Mouse (Mus musculus) gastrocnemius, postnatal 25 days (tissue): Measurements from ENCODE around the gene Ift88. TPM values are rescaled to one million over a fixed set of nuclear protein-coding genes. Genes with fewer than 3 reads are reported as not detected.
"Not testable (repeated sequence)": the region's sequence is repeated elsewhere in the genome, so short reads cannot be mapped to it uniquely, and the experiment has no call there.

Experiments used
- DNase-seq: peaks from one replicate; pipeline ENCODE4 v3.0.0; 2022
- total RNA-seq, 2 experiments: library from RNA; stranded (reverse); gene quantifications; 1 replicate in 1 of 2; 2 replicates in 1 of 2; pipeline ENCODE4 v1.2.3; 2021

Ift88 gene
- total RNA-seq, 2 experiments from 2014 or later = 2.5 to 2.8 TPM

GRCm38 (mm10) chr14:57452516-57452915 is 28.7 kb downstream of the Ift88 start:
- no peak for DNase-seq

GRCm38 (mm10) chr14:57459883-57460282 is 36.0 kb downstream of the Ift88 start:
- no peak for DNase-seq

GRCm38 (mm10) chr14:57460326-57460725 is 36.5 kb downstream of the Ift88 start:
- not testable (repeated sequence) for DNase-seq

- DNase-seq = no peak
These were observed 39.0 kb downstream of the Ift88 start for GRCm38 (mm10) chr14:57462871-57463270.

- DNase-seq = no peak
These were observed 51.2 kb downstream of the Ift88 start for GRCm38 (mm10) chr14:57475057-57475456.

GRCm38 (mm10) chr14:57482262-57482661 is 58.4 kb downstream of the Ift88 start:
- no peak for DNase-seq

GRCm38 (mm10) chr14:57484183-57484582 is 60.3 kb downstream of the Ift88 start:
- DNase-seq = no peak

GRCm38 (mm10) chr14:57489696-57490095 is 65.8 kb downstream of the Ift88 start:
- no peak for DNase-seq

- DNase-seq = no peak
These were observed 70.0 kb downstream of the Ift88 start for GRCm38 (mm10) chr14:57493840-57494239.

- DNase-seq = no peak
These were observed 79.9 kb downstream of the Ift88 start for GRCm38 (mm10) chr14:57503729-57504128.

GRCm38 (mm10) chr14:57509554-57509953 is 85.7 kb downstream of the Ift88 start:
- DNase-seq = no peak

GRCm38 (mm10) chr14:57515156-57515762 is 91.4 kb downstream of the Ift88 start:
- DNase-seq = no peak

- no peak for DNase-seq
These were observed 93.1 kb downstream of the Ift88 start for GRCm38 (mm10) chr14:57517001-57517400.

- DNase-seq = no peak
These were observed 99.9 kb downstream of the Ift88 start for GRCm38 (mm10) chr14:57523762-57524161.

- DNase-seq = peak; percentile 39
These were observed 101.0 kb downstream of the Ift88 start, which contains the start of gene Il17d for GRCm38 (mm10) chr14:57524671-57525387. Gene Il17d (plus strand): TSS chr14:57524777.

GRCm38 (mm10) chr14:57525388-57526049 is 101.7 kb downstream of the Ift88 start:
- peak; percentile 60 for DNase-seq

- DNase-seq = no peak
These were observed 102.3 kb downstream of the Ift88 start for GRCm38 (mm10) chr14:57526050-57526623.

- no peak for DNase-seq
These were observed 103.3 kb downstream of the Ift88 start for GRCm38 (mm10) chr14:57527122-57527521.

GRCm38 (mm10) chr14:57527598-57527997 is 103.7 kb downstream of the Ift88 start:
- no peak for DNase-seq

- DNase-seq = peak; percentile 63
These were observed 105.4 kb downstream of the Ift88 start for GRCm38 (mm10) chr14:57529086-57529785.

- no peak for DNase-seq
These were observed 106.1 kb downstream of the Ift88 start for GRCm38 (mm10) chr14:57529786-57530515.
